Mouse (Mus musculus) left cerebral cortex, adult 8-10 months (tissue): ENCODE results near the gene Bdkrb2. TPM values are rescaled to one million over a fixed set of nuclear protein-coding genes. Genes with fewer than 3 reads are reported as not detected.
A peak's percentile ranks its signal among the peaks of the same experiment; 100 is the strongest.

Experiments used
- DNase-seq, 2 experiments: peaks; one replicate each; pipeline ENCODE4 v3.0.0; 2022; ENCODE audit warnings: low spot score in 2 of 2
- total RNA-seq, 4 experiments: library from RNA; stranded (reverse); gene quantifications; 2 replicates each; pipeline ENCODE4 v1.2.4; 2022

Gene Bdkrb2
- 1 to 10 TPM in 3 of 4 experiments, under 1 TPM in 1; 0.68 to 1.2 (median 1.2) TPM for total RNA-seq

- DNase-seq: no peak
These were observed at the start of gene Bdkrb2 for GRCm38 (mm10) chr12:105562936-105563680. Gene Bdkrb2, plus strand, starts transcription at chr12:105563226.

GRCm38 (mm10) chr12:105514111-105514510 lies 48.9 kb upstream of the Bdkrb2 start:
- DNase-seq: no peak

GRCm38 (mm10) chr12:105517026-105517675 lies 45.9 kb upstream of the Bdkrb2 start:
- DNase-seq: no peak

GRCm38 (mm10) chr12:105519851-105520250 lies 43.2 kb upstream of the Bdkrb2 start:
- DNase-seq: no peak

- no peak for DNase-seq
These were observed 41.8 kb upstream of the Bdkrb2 start for GRCm38 (mm10) chr12:105521170-105521762.

- DNase-seq: no peak
These were observed 39.3 kb upstream of the Bdkrb2 start for GRCm38 (mm10) chr12:105523737-105524136.

GRCm38 (mm10) chr12:105526186-105526585 lies 36.8 kb upstream of the Bdkrb2 start:
- DNase-seq: no peak

GRCm38 (mm10) chr12:105526829-105527228 lies 36.2 kb upstream of the Bdkrb2 start:
- peak in 1 of 2 experiments; percentile 70 for DNase-seq

- no peak for DNase-seq
These were observed 33.5 kb upstream of the Bdkrb2 start for GRCm38 (mm10) chr12:105529545-105529944.

- DNase-seq: no peak
These were observed 31.2 kb upstream of the Bdkrb2 start for GRCm38 (mm10) chr12:105531724-105532371.

GRCm38 (mm10) chr12:105534842-105535241 lies 28.2 kb upstream of the Bdkrb2 start:
- no peak for DNase-seq

GRCm38 (mm10) chr12:105535968-105536760 lies 26.9 kb upstream of the Bdkrb2 start:
- no peak for DNase-seq

GRCm38 (mm10) chr12:105537162-105537561 lies 25.9 kb upstream of the Bdkrb2 start:
- no peak for DNase-seq

- DNase-seq: no peak
These were observed 23.4 kb upstream of the Bdkrb2 start for GRCm38 (mm10) chr12:105539649-105540048.

- no peak for DNase-seq
These were observed 21.2 kb upstream of the Bdkrb2 start for GRCm38 (mm10) chr12:105541590-105542402.

GRCm38 (mm10) chr12:105542513-105542912 lies 20.5 kb upstream of the Bdkrb2 start:
- DNase-seq: no peak

GRCm38 (mm10) chr12:105543176-105543575 lies 19.9 kb upstream of the Bdkrb2 start:
- DNase-seq: no peak

- peak in 1 of 2 experiments; percentile 73 for DNase-seq
These were observed 19.3 kb upstream of the Bdkrb2 start for GRCm38 (mm10) chr12:105543751-105544150.

- DNase-seq: no peak
These were observed 18.2 kb upstream of the Bdkrb2 start for GRCm38 (mm10) chr12:105544872-105545271.
